Mouse (Mus musculus): ENCODE data around the gene Mrtfb.

DNA sequence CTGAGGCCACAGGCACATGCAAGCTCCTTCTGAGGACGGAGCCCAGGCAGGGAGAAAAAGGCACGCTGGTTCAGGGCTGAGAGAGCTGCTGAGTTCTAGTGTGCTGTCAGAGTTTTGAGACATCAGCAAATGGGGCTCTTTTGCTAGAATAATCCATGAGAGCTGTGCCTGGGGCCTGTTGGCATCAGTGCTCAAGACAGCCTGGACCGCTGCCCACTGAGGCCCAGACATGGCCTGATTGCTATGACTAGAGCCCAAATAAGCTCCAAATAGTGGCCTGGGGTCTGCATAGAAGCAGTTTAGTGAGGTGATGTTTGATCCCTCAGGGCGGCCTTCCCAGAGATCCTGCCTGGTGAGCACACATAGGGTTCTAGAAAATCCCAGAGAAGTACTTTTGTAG lies 195.7 kb downstream of the Mrtfb start:
- TF ChIP-seq CTCF (IDR thresholded peaks at IDR 0.05) = no peak
- TF ChIP-seq EP300 (IDR thresholded peaks at IDR 0.05; ENCODE audit: insufficient read depth, low read depth, low read length) = no peak
- TF ChIP-seq POLR2A (IDR thresholded peaks at IDR 0.05; ENCODE audit: insufficient read depth, low read depth, low read length) = no peak

Data from heart, adult 2 months (tissue).